Mouse (Mus musculus) cerebellum, adult 2 months (tissue): ENCODE results near the gene Dnali1.

ENCODE experiments used
- CTCF ChIP-seq: fragments of 200-500 bp; IDR thresholded peaks from 2 replicates; pipeline ENCODE4 v1.5.1; 2011; ENCODE audit warnings: low read depth, mild to moderate bottlenecking, control low read depth, low read length, moderate library complexity, borderline replicate concordance; ENCODE audit not compliant: insufficient read depth
- POLR2A ChIP-seq: fragments of 200-500 bp; IDR thresholded peaks from 2 replicates; pipeline ENCODE4 v1.6.1; 2011; ENCODE audit warnings: low read length, control low read depth, borderline replicate concordance; ENCODE audit not compliant: insufficient read depth

- TF ChIP-seq CTCF, result no peak
- TF ChIP-seq POLR2A, result no peak
Observed at GRCm38 (mm10) chr4:125008220-125008619, 57.3 kb downstream of the Dnali1 start.
